Mouse (Mus musculus): ENCODE measurements around the gene Btbd6.

DNA sequence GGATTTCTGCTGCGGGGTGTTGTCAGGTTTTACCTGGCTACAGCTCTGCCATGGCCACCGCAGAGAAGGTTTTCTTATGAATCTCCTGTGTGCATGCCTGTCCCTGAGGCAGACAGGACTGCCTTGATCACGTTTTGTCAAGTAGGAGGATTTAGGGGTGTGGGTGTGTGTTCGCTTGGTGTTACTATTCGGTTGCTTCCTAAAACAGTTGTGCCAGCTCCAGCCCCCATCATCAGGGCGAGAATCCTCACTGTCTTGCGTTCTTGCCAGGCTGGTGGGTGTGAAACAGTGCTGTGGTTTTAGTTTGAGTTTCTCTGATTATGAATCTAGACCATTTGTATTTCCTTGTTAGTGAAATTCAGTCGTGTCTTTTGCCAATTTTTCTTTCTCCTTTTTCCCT is 40.7 kb downstream of the Btbd6 start:
- TF ChIP-seq CTCF (IDR thresholded peaks at IDR 0.05) (no peak), EP300 (IDR thresholded peaks at IDR 0.05) (no peak)

Data from lung, postnatal 0 days (tissue).